Mouse (Mus musculus) embryonic facial prominence, embryonic 15.5 days (tissue): ENCODE measurements around the gene Hdac2. TPM values are rescaled to one million over a fixed set of nuclear protein-coding genes. Genes with fewer than 3 reads are reported as not detected.

Experiments used
- ATAC-seq: fragments of 200-750 bp; cut with Nextera tagmentation; 2 replicates; pipeline ENCODE4 v1.8.0; 2017; ENCODE audit warnings: low read depth, moderate TSS enrichment; ENCODE audit not compliant: insufficient number of reproducible peaks, low FRiP score, low TSS enrichment
- H3K27ac ChIP-seq: fragments of 300-500 bp; sonication (generic); replicated peaks from 2 replicates; pipeline ENCODE4 v1.5.1; 2015; ENCODE audit warnings: mild to moderate bottlenecking, inconsistent platforms
- H3K27me3 ChIP-seq: fragments of 300-500 bp; sonication (generic); 2 replicates; pipeline ENCODE4 v1.6.1; 2015; ENCODE audit warnings: inconsistent platforms
- H3K36me3 ChIP-seq: fragments of 300-500 bp; sonication (generic); 2 replicates; pipeline ENCODE4 v1.6.1; 2015; ENCODE audit warnings: mild to moderate bottlenecking, inconsistent platforms
- H3K4me1 ChIP-seq: fragments of 300-500 bp; sonication (generic); 2 replicates; pipeline ENCODE4 v1.6.1; 2015; ENCODE audit warnings: inconsistent platforms
- H3K4me2 ChIP-seq: fragments of 300-500 bp; sonication (generic); replicated peaks from 2 replicates; pipeline ENCODE4 v1.6.1; 2015; ENCODE audit warnings: mild to moderate bottlenecking, inconsistent platforms
- H3K4me3 ChIP-seq: fragments of 300-500 bp; sonication (generic); replicated peaks from 2 replicates; pipeline ENCODE4 v1.5.1; 2015; ENCODE audit warnings: mild to moderate bottlenecking, inconsistent platforms
- H3K9ac ChIP-seq: fragments of 300-500 bp; sonication (generic); 2 replicates; pipeline ENCODE4 v1.6.1; 2015; ENCODE audit warnings: inconsistent platforms
- H3K9me3 ChIP-seq: fragments of 300-500 bp; sonication (generic); replicated peaks from 2 replicates; pipeline ENCODE4 v1.6.1; 2016; ENCODE audit warnings: inconsistent platforms
- WGBS: fragments of 180-500 bp; shearing (Covaris S2); methylation state at CpG from one replicate; pipeline ENCODE4 v1.1.7; 2015; 5-methylcytosine and 5-hydroxymethylcytosine counted together
- polyA plus RNA-seq: library from polyadenylated mRNA; unstranded; fragments of >200 nt; fragmentation: Nextera tagmentation; extraction: Ambion mirVana; gene quantifications from 2 replicates; pipeline ENCODE4 v1.2.1, GENCODE M21; 2015

Hdac2 gene
- polyA plus RNA-seq: 233 and 236 TPM in 2 replicates

GRCm38 (mm10) chr10:36974086-36974675, at the start of gene Hdac2:
Hdac2 (plus strand) TSS chr10:36974544.
- H3K4me3 ChIP-seq: peak within 1 kb of the TSS; percentile 99
- H3K9me3 ChIP-seq: no peaks in the 10 kb centered on the region
- WGBS: under 1% methylated on average over 66 of the region's 67 CpGs
- no peaks in the 10 kb centered on the region for H3K36me3 ChIP-seq
- H3K27ac ChIP-seq: peak within 1 kb of the TSS; percentile 99
- peak; percentile 98 for ATAC-seq
- H3K9ac ChIP-seq: peak within 1 kb of the TSS; percentile 99
- peaks cover 13% of the 10 kb centered on the region for H3K4me1 ChIP-seq
- H3K27me3 ChIP-seq: no peaks in the 10 kb centered on the region
- peak within 1 kb of the TSS; percentile 77 for H3K4me2 ChIP-seq

- Histone ChIP-seq H3K4me3 (no peak overlapping the region), H3K9ac (no peak overlapping the region), H3K36me3 (no peaks in the 10 kb centered on the region), H3K4me2 (no peak overlapping the region), H3K4me1 (no peaks in the 10 kb centered on the region), H3K27me3 (no peaks in the 10 kb centered on the region), H3K27ac (no peak overlapping the region), H3K9me3 (no peaks in the 10 kb centered on the region)
- 63% methylated on average over 3 of the region's 3 CpGs for WGBS
- ATAC-seq: no peak
These were observed 46.1 kb upstream of the Hdac2 start for GRCm38 (mm10) chr10:36928212-36928611.

DNA sequence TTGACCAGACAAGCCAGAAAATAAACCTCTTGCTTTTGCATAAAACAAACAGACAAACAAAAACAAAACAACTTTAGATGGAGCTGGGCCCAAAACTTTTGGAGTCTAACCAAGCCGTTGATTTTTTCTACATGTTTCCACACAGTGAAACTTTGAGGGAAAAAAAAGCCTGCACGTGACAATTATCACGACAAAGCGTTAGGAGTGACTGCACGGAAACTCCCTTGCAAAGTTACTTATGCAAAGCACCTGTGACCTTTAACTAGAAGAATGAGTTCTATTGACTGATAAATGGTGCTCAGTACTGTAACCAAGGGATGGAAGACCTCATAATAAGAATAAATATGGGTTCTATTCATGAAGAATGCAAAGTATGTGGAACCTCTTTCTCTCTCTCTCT, 38.5 kb upstream of the Hdac2 start:
- H3K4me3 ChIP-seq: no peak overlapping the region
- no peaks in the 10 kb centered on the region for H3K4me1 ChIP-seq
- no peak overlapping the region for H3K4me2 ChIP-seq
- ATAC-seq: no peak
- no peak overlapping the region for H3K9ac ChIP-seq
- H3K27me3 ChIP-seq: no peaks in the 10 kb centered on the region
- no peak overlapping the region for H3K27ac ChIP-seq
- no peaks in the 10 kb centered on the region for H3K9me3 ChIP-seq
- no peaks in the 10 kb centered on the region for H3K36me3 ChIP-seq
- WGBS: 70% methylated on average over 5 of the region's 5 CpGs

- no peaks in the 10 kb centered on the region for H3K36me3 ChIP-seq
- ATAC-seq: no peak
These were observed 38.1 kb upstream of the Hdac2 start for GRCm38 (mm10) chr10:36936271-36936670.

GRCm38 (mm10) chr10:36951742-36952141, 22.6 kb upstream of the Hdac2 start:
- H3K9me3 ChIP-seq: no peaks in the 10 kb centered on the region
- H3K4me1 ChIP-seq: no peaks in the 10 kb centered on the region
- no peak overlapping the region for H3K9ac ChIP-seq
- no peaks in the 10 kb centered on the region for H3K36me3 ChIP-seq
- no peak for ATAC-seq
- no peak overlapping the region for H3K4me3 ChIP-seq
- no peak overlapping the region for H3K4me2 ChIP-seq
- WGBS: 68% methylated on average over 2 of the region's 2 CpGs
- H3K27ac ChIP-seq: no peak overlapping the region
- H3K27me3 ChIP-seq: no peaks in the 10 kb centered on the region

More at GRCm38 (mm10) chr10:36936271-36936670, 38.1 kb upstream of the Hdac2 start:
- H3K27me3 ChIP-seq: no peaks in the 10 kb centered on the region
- no peak overlapping the region for H3K9ac ChIP-seq
- no peaks in the 10 kb centered on the region for H3K4me1 ChIP-seq
- 60% methylated on average over 2 of the region's 2 CpGs for WGBS
- no peak overlapping the region for H3K4me2 ChIP-seq
- H3K4me3 ChIP-seq: no peak overlapping the region
- no peaks in the 10 kb centered on the region for H3K9me3 ChIP-seq
- H3K27ac ChIP-seq: no peak overlapping the region

DNA sequence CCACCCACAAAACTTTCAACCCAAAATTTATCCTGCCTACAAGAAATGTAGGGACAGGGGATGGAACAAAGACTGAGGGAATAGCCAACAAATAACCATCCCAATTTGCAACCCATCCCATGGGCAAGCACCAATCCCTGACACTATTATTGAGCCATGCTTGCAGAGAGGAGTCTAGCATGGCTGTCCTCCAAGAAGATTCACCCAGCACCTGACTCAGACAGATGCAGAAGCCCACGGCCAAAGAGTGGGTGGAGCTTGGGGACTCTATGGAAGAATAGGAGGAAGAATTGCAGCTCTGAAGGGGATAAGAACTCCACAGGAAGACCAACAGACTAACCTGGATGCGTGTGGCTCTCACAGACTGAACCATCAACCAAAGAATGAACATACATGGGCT, 21.7 kb upstream of the Hdac2 start:
- H3K36me3 ChIP-seq: no peaks in the 10 kb centered on the region
- H3K4me3 ChIP-seq: no peak overlapping the region
- no peaks in the 10 kb centered on the region for H3K4me1 ChIP-seq
- H3K9me3 ChIP-seq: no peaks in the 10 kb centered on the region
- no peak overlapping the region for H3K9ac ChIP-seq
- 76% methylated on average over 2 of the region's 2 CpGs for WGBS
- H3K27ac ChIP-seq: no peak overlapping the region
- no peak overlapping the region for H3K4me2 ChIP-seq
- H3K27me3 ChIP-seq: no peaks in the 10 kb centered on the region
- ATAC-seq: no peak

DNA sequence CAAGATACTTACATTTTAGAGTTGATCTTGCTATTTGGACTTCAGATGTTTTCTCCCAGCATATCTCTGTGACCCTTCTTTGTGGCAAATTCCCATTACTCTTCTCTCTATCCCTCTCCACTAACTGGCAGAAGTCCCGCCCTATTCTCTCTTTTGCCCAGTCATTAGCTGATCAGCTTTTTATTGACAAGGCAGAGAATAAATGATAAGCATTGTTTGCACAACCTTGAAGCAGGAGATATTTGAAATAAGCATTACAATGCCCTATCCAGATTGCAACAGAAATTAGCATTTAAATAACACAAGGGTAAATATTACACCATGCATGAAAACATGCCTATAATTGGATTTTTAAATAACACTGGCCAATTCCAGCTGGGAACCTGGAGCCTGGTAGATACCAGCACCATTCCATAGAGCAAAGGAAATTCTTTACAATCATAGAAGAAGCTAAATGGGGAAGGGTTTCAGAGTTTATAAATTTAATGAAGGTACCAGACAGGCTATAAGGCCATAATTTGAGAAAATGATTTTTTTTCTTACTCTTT, 14.7 kb upstream of the Hdac2 start:
- Histone ChIP-seq H3K4me2 (no peak overlapping the region), H3K27me3 (no peaks in the 10 kb centered on the region), H3K9me3 (no peaks in the 10 kb centered on the region), H3K27ac (no peak overlapping the region), H3K9ac (no peak overlapping the region), H3K4me1 (no peaks in the 10 kb centered on the region), H3K4me3 (no peak overlapping the region), H3K36me3 (no peaks in the 10 kb centered on the region)
- WGBS: 80% methylated on average over 1 of the region's 1 CpGs
- no peak for ATAC-seq

GRCm38 (mm10) chr10:36964406-36964805, 9.9 kb upstream of the Hdac2 start:
- Histone ChIP-seq H3K4me3 (no peak overlapping the region), H3K27me3 (no peaks in the 10 kb centered on the region), H3K9me3 (no peaks in the 10 kb centered on the region), H3K4me1 (no peaks in the 10 kb centered on the region), H3K36me3 (no peaks in the 10 kb centered on the region), H3K27ac (no peak overlapping the region), H3K9ac (no peak overlapping the region), H3K4me2 (no peak overlapping the region)
- no peak for ATAC-seq
- WGBS: 49% methylated on average over 2 of the region's 2 CpGs

GRCm38 (mm10) chr10:36974676-36975520, 554 bp downstream of the Hdac2 start:
- Histone ChIP-seq H3K4me2 (peak overlapping the region; percentile 77), H3K4me1 (peaks cover 13% of the 10 kb centered on the region), H3K4me3 (peak overlapping the region; percentile 99), H3K9me3 (no peaks in the 10 kb centered on the region), H3K27me3 (no peaks in the 10 kb centered on the region), H3K9ac (peak overlapping the region; percentile 99), H3K27ac (peak overlapping the region; percentile 99), H3K36me3 (no peaks in the 10 kb centered on the region)
- ATAC-seq: peak; percentile 81
- WGBS: under 1% methylated on average over 58 of the region's 63 CpGs

- Histone ChIP-seq H3K27ac (no peak overlapping the region), H3K4me2 (no peak overlapping the region), H3K4me1 (0 out of 2 replicates have a peak, but pooled peaks cover 2% of the 10 kb centered on the region), H3K27me3 (no peaks in the 10 kb centered on the region), H3K4me3 (no peak overlapping the region), H3K36me3 (peaks cover 5% of the 10 kb centered on the region; the same call in 1 of the 2 replicates), H3K9me3 (no peaks in the 10 kb centered on the region), H3K9ac (no peak overlapping the region)
- ATAC-seq: no peak
- 95% methylated on average over 4 of the region's 4 CpGs for WGBS
These were observed 7.5 kb downstream of the Hdac2 start for GRCm38 (mm10) chr10:36981866-36982265.

- Histone ChIP-seq H3K27me3 (no peaks in the 10 kb centered on the region), H3K27ac (no peak overlapping the region), H3K4me3 (no peak overlapping the region), H3K9ac (no peak overlapping the region), H3K9me3 (no peaks in the 10 kb centered on the region), H3K4me1 (no peaks in the 10 kb centered on the region), H3K4me2 (no peak overlapping the region), H3K36me3 (peaks cover 72% of the 10 kb centered on the region)
- whole genome bisulfite sequencing: 95% methylated on average over 2 of the region's 2 CpGs
- no peak for ATAC-seq
These were observed 17.8 kb downstream of the Hdac2 start for GRCm38 (mm10) chr10:36992149-36992548.
